Mouse (Mus musculus): ENCODE measurements around the gene Adprhl1.

GRCm38 (mm10) chr8:13292364-13292763 lies 38.4 kb upstream of the Adprhl1 start:
- TF ChIP-seq CTCF (IDR thresholded peaks at IDR 0.05; ENCODE audit: borderline replicate concordance, extremely low read depth, insufficient read depth, insufficient read length) (peak; percentile 83), POLR2A (IDR thresholded peaks at IDR 0.05; ENCODE audit: borderline replicate concordance, extremely low read depth, insufficient read depth, insufficient read length, poor library complexity, severe bottlenecking) (no peak)
